Mouse (Mus musculus) frontal cortex, postnatal 25 days (tissue): Measurements from ENCODE around the gene Trp53bp2.

Source experiments
- DNase-seq, 2 experiments: peaks; one replicate each; pipeline ENCODE4 v3.0.0; 2022; ENCODE audit warnings: low spot score in 2 of 2

Trp53bp2 gene

GRCm38 (mm10) chr1:182500224-182500623, 91.3 kb downstream of the Trp53bp2 start:
- no peak for DNase-seq

GRCm38 (mm10) chr1:182500843-182501242, 91.9 kb downstream of the Trp53bp2 start:
- DNase-seq = no peak

- no peak for DNase-seq
Observed at GRCm38 (mm10) chr1:182501815-182502405, 92.9 kb downstream of the Trp53bp2 start.

GRCm38 (mm10) chr1:182502491-182503050, 93.6 kb downstream of the Trp53bp2 start:
- DNase-seq = no peak

DNA sequence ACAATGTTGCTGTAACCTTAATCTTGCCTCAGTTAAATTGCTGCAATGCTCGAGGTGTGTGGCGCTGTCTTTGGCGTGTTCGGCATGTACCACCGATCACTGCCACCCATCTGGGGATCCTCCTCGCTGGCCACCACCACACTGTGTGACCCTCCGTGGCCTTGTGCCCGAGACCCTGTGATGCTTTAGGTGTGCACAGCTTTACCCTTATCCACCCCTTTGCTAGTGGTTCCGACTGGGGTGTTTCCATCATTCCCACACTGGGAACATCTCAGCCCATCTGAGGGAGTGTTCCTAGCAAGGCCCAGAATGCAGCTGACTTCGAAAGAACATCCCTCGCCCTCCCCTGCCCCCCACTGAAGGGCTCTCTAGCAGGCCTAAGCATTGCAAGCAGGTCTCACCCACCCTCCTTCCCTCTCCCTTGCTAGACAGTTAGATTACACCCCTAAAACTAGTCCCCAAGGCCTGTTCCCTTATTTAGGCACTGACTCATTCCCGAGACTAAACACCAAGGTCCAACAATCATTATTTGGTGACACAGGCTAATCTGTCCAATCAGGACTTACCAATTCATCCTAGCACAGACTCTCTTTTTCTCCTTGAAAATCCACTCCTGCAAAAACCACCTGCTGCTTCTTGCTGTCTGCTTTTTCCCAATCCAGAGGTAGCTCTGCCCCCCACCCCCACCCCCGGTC, 94.4 kb downstream of the Trp53bp2 start:
- DNase-seq = no peak

- DNase-seq = no peak
Observed at GRCm38 (mm10) chr1:182504223-182504622, 95.3 kb downstream of the Trp53bp2 start.

DNA sequence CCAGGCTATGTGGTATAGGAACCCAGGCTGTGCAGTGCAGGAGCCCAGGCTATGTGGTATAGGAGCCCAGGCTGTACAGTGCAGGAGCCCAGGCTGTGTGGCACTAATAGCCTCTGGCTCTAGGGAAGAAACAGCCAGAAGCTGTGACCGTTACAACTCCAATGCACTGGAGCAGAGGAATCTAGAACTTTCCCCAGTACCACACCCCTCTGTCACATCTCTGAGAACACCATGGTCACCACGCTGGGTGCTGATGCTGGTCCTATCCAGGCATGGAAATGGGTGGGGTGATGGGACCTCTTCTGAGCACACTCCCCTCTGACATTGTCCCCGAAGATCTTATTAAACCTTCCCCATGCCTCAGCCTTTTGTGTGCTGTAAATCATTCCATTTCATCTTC, 96.3 kb downstream of the Trp53bp2 start:
- DNase-seq = no peak

GRCm38 (mm10) chr1:182506229-182506986, 97.4 kb downstream of the Trp53bp2 start:
- DNase-seq = no peak

DNA sequence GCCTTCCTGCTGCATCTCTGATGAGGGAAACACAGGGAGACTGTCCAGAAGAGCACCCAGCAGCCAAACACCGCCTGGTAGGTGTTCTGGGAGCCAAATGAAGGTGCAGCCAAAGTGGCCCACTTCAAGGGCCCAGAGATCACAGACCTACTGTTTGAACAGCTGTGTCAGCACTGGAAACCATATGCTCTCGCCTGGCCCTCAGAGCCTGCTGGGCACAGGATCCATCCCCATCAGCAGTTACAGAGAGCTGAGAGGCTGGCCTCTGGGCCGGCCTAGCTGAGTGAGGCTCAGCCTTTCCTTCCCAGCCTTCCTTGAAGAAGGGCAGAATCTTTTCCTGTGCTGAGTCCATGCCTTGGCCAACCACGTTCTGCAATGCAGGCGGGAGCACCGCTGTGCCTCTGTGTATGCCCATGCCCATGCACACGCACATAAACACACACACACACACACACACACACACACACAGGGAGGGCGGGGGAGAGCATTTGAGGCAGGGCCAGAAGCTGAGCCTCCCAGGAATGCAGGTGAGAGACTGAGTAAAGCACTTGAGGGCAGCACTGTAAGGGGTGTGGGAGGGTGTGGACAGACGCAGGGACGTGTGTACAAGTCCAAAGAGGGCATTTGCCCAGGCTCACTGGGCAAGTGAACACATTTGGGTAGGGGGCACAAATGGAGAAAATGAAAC, 100.3 kb downstream of the Trp53bp2 start:
- DNase-seq = no peak

- no peak for DNase-seq
Observed at GRCm38 (mm10) chr1:182511073-182511472, 102.1 kb downstream of the Trp53bp2 start.

GRCm38 (mm10) chr1:182511778-182512177, 102.8 kb downstream of the Trp53bp2 start:
- no peak for DNase-seq
